Mouse (Mus musculus): Measurements from ENCODE around the gene Slc43a2.

Gene Slc43a2

DNA sequence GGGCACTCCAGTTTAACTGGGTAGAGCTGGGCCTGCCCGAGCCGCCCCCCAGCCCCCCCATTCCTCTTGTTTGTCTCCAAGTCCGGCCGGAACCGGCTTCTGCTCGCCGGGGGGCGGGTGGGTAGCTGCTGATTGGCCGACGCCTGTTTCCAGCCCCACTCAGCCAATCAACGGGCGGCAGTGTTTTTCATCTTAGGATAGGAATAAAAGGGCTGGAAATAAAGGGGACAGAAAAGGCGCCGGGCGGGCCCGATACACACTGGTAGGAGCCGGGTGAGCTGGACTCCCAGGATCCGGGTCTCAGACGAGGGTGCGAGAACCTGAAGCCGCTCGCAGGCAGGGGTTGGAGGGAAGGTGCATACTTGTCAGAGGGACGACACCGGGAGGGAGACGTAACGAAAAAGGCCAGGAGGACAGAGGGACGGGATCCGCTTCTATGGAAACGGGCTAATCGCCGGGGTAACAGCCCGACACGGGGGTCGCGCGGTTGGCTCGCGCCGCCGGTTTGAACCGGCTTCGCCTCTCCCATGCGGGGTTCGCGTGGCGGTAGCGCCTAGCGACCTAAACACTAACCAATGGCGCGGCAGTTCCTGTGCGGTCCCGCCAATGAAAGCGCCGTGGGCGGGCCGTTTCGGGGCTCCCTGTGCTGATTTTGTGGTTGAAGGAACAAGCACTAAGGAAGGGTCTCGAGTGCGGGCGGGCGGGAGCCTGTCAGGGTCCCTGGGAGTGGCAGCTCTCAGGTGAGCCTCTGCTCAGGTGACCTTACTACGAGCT is at the start of gene Slc43a2:
Slc43a2 (plus strand) TSS at position 226 of the 774 bp plus-strand sequence.
- peak; percentile 96 for DNase-seq (ENCODE audit: low spot score)

DNA sequence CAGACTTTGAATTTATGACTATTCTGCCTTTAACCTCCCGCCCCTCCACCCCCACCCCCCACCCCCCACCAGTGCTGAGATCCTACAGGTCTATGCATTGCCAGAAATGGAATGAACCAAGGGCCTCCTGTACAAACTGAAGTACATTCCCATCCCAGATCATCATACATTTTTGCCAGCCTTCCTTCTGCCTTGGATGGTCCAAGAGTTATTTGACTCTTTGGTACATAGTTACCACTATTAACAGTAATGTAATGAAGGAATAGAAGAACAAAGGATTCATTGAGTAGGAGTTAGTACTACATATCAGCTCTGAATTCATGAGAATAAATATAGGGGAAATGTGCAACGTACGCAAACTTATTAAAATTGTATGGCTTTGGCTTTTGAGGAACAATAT is 45.3 kb upstream of the Slc43a2 start:
- DNase-seq (ENCODE audit: low spot score): no peak

DNA sequence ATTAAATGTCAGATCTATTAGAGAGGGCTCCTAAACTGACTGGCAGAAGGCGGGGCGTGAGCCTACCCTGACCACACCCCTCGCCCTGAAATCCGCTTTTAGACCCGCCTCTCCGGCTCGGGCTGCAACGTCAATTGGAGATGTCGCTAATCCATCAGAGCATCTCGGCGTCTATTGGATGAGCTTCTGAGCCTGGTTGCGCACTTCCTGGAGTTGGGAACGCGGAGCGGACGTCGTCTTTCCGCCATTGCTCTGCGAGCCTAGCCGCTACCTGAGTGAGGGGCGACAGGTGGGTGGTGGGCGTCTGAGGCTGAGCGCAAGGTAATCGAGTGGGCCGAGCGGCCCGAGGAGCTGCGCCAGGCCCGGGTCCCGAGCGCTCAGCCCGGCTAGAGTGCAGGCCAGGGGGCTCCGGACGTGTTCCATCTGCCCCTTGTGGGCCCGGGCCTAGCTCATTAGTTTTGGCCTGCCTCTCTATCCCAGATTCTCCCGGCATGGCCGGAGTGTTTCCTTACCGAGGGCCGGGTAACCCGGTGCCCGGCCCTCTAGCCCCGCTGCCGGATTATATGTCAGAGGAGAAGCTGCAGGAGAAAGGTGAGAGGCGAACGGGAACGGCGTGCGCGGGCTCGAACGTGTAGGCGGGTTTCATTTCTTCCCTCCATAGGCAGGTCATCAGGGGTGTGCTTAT is 44.8 kb upstream of the Slc43a2 start, which contains the start of gene Prpf8:
Prpf8 (plus strand) TSS at position 216 of the 685 bp plus-strand sequence.
- DNase-seq (ENCODE audit: low spot score): peak; percentile 98

DNA sequence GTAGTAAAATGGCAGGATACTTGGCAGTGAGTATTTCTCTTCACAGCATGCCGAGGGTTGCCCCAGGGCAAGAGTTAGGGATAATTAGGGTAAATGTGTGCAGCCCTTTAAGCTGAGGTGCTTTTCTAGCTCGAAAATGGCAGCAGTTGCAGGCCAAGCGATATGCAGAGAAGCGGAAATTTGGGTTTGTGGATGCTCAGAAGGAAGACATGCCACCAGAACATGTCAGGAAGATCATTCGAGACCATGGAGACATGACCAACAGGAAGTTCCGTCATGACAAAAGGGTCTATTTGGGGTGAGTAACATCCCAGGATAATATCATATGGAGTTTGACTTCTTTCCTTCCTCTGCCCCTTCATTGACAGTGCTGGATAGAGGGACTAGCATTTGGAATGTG is 44.0 kb upstream of the Slc43a2 start:
- DNase-seq (ENCODE audit: low spot score): peak; percentile 22

DNA sequence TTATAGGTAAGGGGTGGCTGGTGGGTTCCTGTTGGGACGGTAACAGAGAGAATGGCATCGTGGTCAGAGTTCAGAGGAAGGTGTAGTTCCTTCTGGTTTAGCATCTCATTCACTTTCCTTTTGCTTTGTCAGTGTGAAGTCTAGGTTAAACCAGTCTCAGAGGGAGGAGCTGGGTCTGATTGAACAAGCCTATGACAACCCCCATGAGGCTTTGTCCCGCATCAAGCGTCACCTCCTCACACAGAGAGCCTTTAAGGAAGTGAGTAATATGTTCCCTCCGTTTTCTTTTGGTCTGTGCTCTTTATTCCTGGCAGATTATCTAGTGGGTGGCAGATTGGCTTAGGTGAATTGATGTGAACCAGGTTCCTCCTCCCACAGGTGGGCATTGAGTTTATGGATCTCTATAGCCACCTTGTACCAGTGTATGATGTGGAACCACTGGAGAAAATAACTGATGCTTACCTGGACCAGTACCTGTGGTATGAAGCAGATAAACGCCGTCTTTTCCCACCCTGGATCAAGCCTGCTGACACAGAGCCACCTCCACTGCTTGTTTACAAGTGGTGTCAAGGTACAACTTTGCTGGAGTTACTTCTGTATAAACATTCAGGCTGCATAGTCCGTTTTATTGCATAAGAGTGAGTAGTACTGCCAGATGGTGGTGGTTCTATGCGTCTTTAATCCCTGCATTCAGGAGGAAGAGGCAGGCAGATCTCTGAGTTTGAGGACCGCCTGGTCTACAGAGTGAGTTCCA is 37.0 kb upstream of the Slc43a2 start:
- no peak for DNase-seq (ENCODE audit: low spot score)

DNA sequence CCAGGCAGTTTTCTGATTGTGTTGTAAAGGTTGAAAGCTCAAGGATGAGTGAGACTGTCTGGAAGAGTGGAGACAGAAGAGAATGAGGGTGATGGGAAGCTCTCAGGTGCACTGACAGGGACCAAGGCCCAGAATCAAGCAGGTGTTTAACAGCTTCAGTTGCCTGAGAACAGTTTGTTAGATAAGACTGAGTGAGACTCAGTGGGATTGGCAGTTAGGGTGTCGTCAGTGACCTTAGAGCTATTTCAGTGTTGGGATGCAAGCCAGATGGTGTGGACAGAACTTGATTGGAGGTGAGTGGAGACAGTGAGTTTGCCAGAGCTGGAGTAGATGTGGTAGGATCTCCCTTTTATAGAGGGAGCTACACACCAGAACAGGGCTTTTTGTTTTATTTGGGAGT is 33.4 kb upstream of the Slc43a2 start:
- DNase-seq (ENCODE audit: low spot score): peak; percentile 58

DNA sequence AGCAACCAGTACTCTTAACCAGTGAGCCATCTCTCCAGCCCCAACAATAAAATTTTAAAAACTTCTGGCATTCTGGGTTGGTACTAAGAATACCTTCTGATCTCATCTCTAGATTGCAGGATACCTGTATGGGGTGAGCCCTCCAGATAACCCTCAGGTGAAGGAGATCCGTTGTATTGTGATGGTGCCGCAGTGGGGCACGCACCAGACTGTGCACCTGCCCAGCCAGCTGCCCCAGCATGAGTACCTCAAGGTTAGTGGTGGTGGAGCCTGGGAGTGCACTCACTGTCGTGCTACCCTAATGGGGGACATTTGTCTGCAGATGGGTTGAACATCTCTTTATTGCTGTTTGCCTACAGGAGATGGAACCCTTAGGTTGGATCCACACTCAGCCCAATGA is 23.3 kb upstream of the Slc43a2 start:
- DNase-seq (ENCODE audit: low spot score): no peak

DNA sequence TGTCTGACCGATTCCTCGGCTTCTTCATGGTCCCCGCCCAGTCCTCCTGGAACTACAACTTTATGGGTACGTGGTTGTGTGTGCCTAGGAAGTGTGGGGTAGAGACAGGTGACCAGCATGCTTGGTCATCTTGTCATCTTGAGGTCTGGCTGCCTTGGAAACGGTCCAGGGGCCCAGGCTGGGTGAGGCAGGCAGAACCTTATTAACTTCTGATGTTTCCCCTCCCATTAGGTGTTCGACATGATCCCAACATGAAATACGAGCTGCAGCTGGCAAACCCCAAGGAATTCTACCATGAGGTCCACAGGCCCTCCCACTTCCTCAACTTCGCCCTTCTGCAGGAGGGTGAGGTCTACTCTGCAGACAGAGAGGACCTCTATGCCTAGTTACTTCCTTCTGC is 22.6 kb upstream of the Slc43a2 start:
- no peak for DNase-seq (ENCODE audit: low spot score)

DNA sequence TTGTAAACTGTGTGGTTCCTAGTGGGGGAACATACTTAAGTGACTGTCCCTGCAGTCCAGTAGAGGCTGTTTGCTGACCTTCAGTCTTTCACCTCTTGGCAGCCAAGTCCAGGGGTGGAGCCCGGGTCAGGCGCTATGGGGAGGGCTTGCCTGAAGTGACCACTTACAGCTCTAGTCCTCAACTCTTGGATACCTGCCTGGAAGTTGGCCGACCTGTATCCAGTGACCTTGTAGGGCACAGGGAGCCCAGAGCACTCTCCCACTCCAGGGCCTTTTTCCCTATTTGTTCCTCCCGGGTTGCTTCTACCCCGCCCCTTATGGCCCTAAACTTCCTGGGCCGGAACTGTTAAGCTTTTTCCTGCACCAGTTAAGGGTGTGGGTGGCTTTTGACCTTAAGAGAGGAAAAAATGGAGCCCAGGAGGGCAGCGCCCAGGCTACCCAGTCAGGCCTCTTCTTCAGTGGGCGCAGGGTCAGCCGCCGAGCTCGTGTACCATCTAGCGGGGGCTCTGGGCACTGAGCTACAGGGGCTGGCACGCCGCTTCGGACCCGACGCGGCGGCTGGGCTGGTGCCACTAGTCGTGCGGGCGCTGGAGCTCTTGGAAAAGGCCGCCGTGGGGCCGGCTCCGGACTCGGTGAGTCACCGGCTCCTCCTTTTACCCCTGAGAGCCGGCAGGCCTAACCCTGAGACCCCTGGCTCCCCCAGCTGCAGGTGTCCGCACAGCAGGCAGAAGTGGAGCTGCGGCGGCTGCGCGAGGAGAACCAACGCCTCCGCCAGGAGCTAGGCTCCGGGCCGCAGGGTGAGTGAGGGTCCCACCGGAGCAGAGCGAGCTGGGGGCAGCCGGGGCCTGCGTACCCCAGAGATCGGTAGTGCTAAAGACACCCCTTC is 21.5 kb upstream of the Slc43a2 start, which contains the start of gene Rilp:
Rilp (plus strand) TSS at position 354 of the 886 bp plus-strand sequence.
- peak; percentile 54 for DNase-seq (ENCODE audit: low spot score)

DNA sequence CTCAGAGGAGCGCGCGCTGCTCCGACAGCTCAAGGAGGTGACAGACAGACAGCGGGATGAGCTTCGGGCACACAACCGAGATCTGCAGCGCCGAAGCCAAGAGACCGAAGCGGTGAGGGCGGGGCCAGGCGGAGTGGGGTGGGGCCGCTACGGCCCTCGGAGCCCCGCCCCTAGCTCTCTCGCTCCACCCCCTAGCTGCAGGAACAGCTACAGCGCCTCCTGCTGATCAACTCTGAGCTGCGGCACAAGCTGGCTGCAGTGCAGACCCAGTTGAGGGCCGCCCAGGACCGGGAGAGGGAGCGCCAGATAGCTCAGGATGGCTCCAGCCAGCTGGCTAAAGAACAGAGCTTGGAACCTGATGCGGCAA is 20.9 kb upstream of the Slc43a2 start:
- no peak for DNase-seq (ENCODE audit: low spot score)

DNA sequence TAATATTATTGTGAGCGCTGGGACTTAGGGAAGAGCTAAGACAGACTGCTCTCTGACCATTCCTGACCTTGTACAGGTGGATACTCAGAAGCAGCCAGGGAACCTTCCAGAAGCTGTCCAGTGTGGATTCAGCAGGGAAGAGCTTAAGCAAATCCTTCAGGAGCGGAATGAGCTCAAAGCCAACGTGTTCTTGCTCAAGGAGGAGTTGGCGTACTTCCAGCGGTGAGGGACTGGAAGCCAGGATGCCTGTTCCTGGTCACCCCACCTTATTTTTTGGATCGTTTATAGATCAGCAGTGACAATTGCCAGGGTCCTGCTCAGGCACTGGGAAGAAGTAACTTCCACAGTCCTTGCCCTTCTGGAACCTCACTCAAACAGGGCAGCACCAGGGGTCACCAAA is 20.3 kb upstream of the Slc43a2 start:
- no peak for DNase-seq (ENCODE audit: low spot score)

DNA sequence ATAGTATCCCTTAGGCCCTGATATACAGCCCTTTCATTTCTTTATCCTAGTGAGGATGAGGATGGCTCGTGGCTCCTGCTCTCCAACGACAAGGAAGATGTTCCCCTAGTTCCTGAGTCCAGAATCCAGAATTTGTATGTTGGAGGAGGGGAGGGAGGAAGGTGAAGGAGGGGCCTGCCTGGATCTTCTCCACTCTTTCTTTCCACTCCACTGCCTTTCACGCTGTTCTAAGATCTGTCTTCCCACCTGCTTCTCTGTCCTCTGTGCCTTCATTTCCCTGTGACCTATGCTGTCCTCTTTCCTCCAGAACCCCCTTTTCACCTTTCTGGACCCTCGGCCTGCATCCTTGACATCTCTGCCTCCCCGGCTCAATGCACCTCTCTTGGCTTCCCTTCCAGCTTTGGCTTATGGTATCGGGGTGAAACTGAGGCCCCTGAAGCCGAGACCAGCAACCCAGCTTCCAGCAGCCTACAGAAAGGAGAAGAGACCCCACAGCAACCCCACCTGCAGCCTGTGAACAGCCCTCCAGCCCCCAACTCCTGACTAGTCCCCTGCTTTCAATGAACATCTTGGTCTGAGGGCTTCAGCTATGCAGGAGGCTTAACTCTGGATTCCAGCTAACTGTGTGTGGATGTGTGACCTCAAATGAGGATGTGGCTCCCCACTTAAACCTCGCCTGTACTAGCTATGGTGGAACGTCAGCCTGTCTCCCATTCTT is 19.0 kb upstream of the Slc43a2 start:
- DNase-seq (ENCODE audit: low spot score): no peak

DNA sequence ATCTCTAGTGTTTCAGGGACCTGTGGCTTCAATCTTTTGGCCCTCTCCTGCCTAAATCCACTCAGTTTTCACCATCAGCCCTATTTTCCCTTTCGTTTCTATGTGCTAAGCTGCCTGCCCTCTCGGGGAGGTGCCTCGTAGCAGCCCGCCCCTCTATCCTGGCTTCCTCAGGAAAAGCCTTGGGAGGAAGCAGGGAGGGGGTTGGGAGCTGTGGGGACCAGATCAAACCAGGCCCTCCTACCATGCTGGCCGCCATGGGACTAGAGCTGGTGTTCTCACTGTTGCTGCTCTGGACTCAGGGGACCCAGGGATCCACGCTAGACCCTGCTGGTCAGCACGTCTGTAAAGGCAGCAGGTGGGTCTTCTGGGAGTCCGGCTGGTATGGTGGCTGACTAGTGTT is 18.2 kb upstream of the Slc43a2 start, which contains the start of gene Scarf1:
Scarf1 (plus strand) TSS at position 205 of the 400 bp plus-strand sequence.
- DNase-seq (ENCODE audit: low spot score): no peak

DNA sequence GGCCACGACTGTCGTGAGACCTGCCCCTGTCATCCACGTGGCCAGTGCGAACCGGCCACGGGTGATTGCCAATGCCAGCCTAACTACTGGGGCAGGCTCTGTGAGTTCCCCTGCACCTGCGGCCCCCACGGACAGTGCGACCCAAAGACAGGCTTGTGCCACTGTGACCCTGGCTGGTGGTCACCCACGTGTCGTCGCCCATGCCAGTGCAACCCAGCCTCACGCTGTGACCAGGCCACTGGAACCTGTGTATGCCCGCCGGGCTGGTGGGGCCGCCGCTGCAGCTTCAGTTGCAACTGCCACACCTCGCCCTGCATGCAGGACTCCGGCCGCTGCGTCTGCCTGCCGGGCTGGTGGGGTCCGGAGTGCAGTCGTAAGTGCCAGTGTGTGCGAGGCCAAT is 16.3 kb upstream of the Slc43a2 start:
- DNase-seq (ENCODE audit: low spot score): no peak

DNA sequence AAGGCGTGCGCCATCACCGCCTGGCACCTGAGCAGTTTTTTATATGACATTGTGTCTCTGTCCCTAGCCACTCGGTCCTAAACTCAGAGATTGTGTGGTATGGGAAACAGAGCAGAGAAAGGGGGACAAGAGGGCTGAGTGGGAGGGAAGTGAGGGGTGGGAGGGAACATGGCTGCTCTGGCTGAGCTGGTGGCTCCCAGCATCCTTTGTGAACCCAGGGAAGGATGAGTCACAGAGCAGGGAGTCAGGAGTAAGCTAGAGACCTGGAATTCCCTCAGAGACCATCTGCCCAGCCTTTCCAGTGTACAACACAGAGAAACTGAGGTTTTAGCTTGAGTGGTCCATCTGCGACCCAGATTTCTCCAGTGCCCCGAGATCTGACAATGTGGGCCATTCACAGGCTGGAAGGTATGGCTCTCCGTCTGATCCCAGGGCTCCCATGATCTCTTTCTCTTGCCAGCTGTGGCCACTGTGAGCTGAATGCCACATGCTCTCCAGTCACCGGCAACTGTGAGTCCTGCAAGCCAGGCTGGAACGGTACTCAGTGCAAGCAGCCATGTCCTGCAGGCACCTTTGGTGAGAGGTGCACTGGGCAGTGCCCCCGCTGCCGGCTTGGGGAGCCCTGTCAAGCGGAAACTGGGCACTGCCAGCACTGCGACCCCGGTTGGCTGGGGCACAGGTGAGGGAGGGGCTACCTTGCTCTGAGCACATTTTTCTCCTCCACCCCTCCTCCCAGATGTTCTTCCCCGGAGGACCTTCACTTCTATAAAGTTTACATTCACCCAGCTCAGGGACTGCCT is 11.5 kb upstream of the Slc43a2 start:
- no peak for DNase-seq (ENCODE audit: low spot score)

DNA sequence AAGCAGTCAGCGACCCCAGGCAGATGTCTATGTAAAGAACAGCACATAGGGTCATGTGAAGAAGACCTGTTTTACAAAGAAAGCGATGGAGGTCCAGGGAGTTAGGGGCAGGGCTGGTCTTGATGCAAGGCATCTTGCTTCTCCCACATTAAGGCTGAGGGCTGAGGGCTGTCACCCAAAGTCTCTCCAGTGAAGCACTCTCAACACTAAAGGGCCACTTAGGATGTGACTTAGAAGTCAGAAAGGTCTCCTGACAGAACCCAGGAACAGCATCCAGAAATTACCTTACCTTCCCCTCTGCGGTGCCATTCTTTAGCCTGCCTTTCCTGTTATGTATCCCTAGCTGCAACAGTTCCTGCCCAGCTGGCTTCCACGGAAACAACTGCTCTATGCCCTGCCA is 9.9 kb upstream of the Slc43a2 start:
- DNase-seq (ENCODE audit: low spot score): no peak

DNA sequence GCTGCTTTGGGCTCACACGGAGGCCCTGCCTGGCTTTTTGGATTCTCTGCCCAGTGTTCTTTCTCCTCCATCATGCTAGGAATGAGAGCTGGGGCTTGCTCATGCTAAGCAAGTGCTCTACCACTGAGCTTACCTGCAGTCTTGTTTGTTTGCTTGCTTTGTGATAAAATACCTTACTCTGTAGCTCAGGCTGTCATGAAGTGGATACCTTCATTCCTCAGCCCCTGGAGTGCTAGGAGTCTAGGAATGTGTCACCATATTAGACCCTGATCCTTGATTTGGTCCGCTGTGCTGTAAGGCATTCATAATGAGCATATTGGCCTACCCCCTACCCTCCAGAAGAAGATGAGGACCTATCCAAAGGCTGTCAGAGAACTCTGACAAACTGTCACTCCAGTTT is 8.7 kb upstream of the Slc43a2 start:
- no peak for DNase-seq (ENCODE audit: low spot score)

DNA sequence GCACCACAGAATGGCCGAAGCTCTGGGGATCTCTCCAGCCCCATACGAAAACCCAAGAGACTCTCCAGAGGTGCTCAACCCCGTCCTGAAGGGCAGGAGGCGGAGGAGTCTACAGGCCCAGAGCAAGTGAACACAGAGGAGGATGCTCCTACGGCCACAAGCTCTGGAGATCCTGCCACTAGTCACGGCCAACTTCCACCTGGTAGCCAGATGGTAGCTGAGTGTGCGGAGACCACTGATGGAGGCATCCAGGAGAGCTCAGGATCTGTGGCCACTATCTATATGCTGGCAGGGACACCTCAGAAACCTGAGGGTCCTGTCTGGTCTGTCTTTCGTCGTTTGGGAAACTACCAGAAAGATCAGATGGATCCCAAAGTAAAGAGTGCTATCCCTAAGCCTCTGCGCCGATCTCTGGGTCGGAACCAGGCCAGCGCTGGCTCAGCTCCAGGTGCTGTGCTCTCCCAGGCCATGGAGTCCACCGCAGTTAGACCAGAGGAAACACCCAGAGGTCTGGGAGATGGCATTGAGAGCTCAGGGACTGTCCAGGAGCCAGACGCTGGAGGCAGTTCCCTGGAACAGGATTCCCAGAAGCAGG is 5.9 kb upstream of the Slc43a2 start:
- no peak for DNase-seq (ENCODE audit: low spot score)

DNA sequence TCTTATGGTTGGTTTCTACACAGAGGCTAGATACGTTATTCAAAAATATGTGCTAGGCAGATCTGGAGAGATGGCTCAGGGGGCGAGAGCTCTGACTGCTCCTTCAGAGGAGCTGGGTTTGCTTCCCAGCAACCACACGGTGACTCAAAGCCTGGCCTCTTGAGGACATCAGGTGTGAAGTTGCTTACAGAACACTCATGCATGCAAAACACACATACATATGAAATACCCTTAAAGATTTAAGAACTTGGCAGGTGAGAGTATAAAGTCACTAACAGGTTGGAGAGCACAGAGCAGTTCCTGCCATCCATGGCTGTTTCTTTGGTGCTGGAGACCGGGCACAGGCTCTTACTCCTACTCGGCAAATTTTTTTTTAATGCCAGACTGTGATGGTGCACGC is 4.6 kb upstream of the Slc43a2 start:
- DNase-seq (ENCODE audit: low spot score): no peak

DNA sequence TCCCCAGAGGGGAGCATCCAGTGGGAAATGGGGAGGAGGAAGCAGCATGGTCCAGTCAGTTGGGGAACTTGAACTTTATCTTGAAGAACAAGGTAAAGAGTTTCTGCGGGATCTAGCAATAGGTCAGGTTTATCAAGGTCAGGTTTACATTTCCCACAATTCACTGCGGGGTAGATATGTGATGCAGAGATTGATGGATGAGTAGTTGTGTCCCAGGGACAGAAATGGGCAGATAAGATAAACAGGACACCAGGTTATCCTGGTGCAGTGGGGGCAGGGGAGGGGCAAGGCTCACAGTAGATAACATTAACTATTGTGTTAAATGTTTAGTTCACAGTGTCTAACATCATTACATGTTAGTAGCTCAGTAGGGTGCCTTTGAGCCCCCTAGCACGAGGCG is 1.7 kb upstream of the Slc43a2 start:
- DNase-seq (ENCODE audit: low spot score): no peak
